Mouse (Mus musculus): ENCODE results near the gene Pskh1. TPM values are rescaled to one million over a fixed set of nuclear protein-coding genes. Genes with fewer than 3 reads are reported as not detected.

Pskh1 gene
- polyA plus RNA-seq, 2 experiments: 6.2 to 9.8 TPM

DNA sequence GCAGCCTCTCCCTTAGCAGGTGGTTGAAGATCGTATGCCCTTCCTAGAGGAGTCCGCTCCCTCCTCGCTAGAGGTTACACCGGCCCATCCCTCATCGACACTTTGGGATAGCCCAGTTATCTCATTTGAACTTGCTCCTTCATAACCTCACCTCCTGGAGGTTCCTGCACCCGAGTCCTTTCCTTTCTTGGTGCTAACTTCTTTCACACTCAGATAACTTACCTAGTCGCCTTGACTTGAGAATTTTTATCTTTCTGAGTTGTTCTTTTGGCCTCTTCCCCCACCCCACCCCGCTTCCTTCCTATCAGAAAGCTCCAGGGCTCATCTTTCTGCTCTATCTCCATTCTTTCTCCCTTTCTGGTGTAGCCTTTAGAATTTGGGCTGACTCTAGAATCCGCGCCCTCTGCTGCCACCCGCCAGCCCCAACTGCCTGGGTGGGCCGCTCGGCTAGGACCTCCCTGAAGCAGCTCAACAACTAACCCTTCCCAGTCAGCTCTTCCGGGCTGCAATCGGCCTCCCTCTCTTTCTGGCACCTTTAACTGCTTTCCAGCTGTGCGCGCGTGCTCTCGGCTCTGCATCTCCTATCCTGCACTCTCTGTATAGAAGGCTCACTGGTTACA is 66.6 kb downstream of the Pskh1 start:
- Histone ChIP-seq H3K9ac (replicated peaks) (peak overlapping the region; percentile 84), H3K4me2 (ENCODE audit: low read depth) (peak overlapping the region; percentile 89), H3K9me3 (ENCODE audit: control insufficient read depth, low read length) (no peaks in the 10 kb centered on the region), H3K36me3 (replicated peaks; ENCODE audit: control insufficient read depth, insufficient read depth, low read depth) (no peaks in the 10 kb centered on the region), H3K4me3 (ENCODE audit: insufficient read depth in 1 of 2, low read depth in 2 of 2, low read length in 2 of 2) (peak overlapping the region; percentile 59 to 69), H3K27me3 (ENCODE audit: control insufficient read depth, insufficient read depth, low read length) (no peaks in the 10 kb centered on the region), H3K4me1 (replicated peaks; ENCODE audit: control insufficient read depth in 2 of 2, insufficient read depth in 2 of 2, low read length in 1 of 2) (peaks cover 18 to 33% of the 10 kb centered on the region in 2 experiments), H3K27ac (peak overlapping the region; percentile 81)
- 3% methylated on average over 19 of the region's 19 CpGs for WGBS (ENCODE audit: insufficient replicate concordance)
- ATAC-seq (ENCODE audit: insufficient read depth): peak; percentile 78
- DNase-seq (ENCODE audit: low read depth in 3 of 3, low spot score in 3 of 3): peak; percentile 66 to 72 (median 68)
- TF ChIP-seq CTCF (IDR thresholded peaks at IDR 0.05; ENCODE audit: low read depth) (peak; percentile 11; the same call in 1 of the 2 replicates), EP300 (IDR thresholded peaks at IDR 0.05; ENCODE audit: low read depth) (peak; percentile 69)

- H3K4me2 ChIP-seq (ENCODE audit: low read depth): no peak overlapping the region
- H3K27ac ChIP-seq: no peak overlapping the region
- H3K9ac ChIP-seq (replicated peaks): no peak overlapping the region
- ATAC-seq (ENCODE audit: insufficient read depth) (no peak), DNase-seq (ENCODE audit: low read depth in 3 of 3, low spot score in 3 of 3) (no peak)
- peaks cover 15 to 20% of the 10 kb centered on the region in 2 experiments for H3K4me1 ChIP-seq (replicated peaks; ENCODE audit: control insufficient read depth in 2 of 2, insufficient read depth in 2 of 2, low read length in 1 of 2)
- H3K9me3 ChIP-seq (ENCODE audit: control insufficient read depth, low read length): no peaks in the 10 kb centered on the region
- H3K27me3 ChIP-seq (ENCODE audit: control insufficient read depth, insufficient read depth, low read length): no peaks in the 10 kb centered on the region
- no peak overlapping the region for H3K4me3 ChIP-seq (ENCODE audit: insufficient read depth in 1 of 2, low read depth in 2 of 2, low read length in 2 of 2)
- 67% methylated on average over 1 of the region's 1 CpGs for WGBS (ENCODE audit: insufficient replicate concordance)
- TF ChIP-seq EP300 (IDR thresholded peaks at IDR 0.05; ENCODE audit: low read depth) (no peak), CTCF (IDR thresholded peaks at IDR 0.05; ENCODE audit: low read depth) (no peak)
- H3K36me3 ChIP-seq (replicated peaks; ENCODE audit: control insufficient read depth, insufficient read depth, low read depth): no peaks in the 10 kb centered on the region
Observed at GRCm38 (mm10) chr8:105969367-105969766, 69.1 kb downstream of the Pskh1 start.

- DNase-seq (ENCODE audit: low read depth in 3 of 3, low spot score in 3 of 3) (no peak), ATAC-seq (ENCODE audit: insufficient read depth) (no peak)
- no peak for TF ChIP-seq EP300 (IDR thresholded peaks at IDR 0.05; ENCODE audit: low read depth)
- TF ChIP-seq CTCF (IDR thresholded peaks at IDR 0.05; ENCODE audit: low read depth): no peak
- Histone ChIP-seq H3K36me3 (replicated peaks; ENCODE audit: control insufficient read depth, insufficient read depth, low read depth) (no peaks in the 10 kb centered on the region), H3K4me3 (ENCODE audit: insufficient read depth in 1 of 2, low read depth in 2 of 2, low read length in 2 of 2) (no peak overlapping the region), H3K27ac (no peak overlapping the region), H3K4me1 (replicated peaks; ENCODE audit: control insufficient read depth in 2 of 2, insufficient read depth in 2 of 2, low read length in 1 of 2) (peaks cover 6 to 14% of the 10 kb centered on the region in 2 experiments), H3K9ac (replicated peaks) (no peak overlapping the region), H3K27me3 (ENCODE audit: control insufficient read depth, insufficient read depth, low read length) (no peaks in the 10 kb centered on the region), H3K4me2 (ENCODE audit: low read depth) (no peak overlapping the region), H3K9me3 (ENCODE audit: control insufficient read depth, low read length) (no peaks in the 10 kb centered on the region)
- 65% methylated on average over 8 of the region's 8 CpGs for WGBS (ENCODE audit: insufficient replicate concordance)
Observed at GRCm38 (mm10) chr8:105971019-105971720, 70.9 kb downstream of the Pskh1 start.

DNA sequence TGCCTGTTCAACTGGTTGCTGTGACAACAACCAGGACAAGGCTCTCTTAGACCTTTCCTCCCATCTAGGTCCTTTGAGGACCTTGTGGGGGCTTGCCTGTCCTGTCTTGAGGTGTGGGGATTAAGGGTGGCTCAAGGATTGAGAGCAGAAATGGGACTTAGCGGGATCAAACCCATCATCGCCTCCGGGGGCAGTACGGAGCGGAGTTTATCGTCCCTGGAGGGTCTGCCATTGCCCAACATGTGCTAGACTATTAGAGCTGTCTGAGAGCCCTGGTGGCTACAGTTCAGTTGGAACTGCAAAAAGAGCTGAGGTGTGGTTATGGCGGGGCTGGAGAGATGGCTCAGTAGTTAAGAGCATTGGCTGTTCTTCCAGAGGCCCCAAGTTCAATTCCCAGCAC is 75.1 kb downstream of the Pskh1 start:
- no peak overlapping the region for H3K4me2 ChIP-seq (ENCODE audit: low read depth)
- H3K4me1 ChIP-seq (replicated peaks; ENCODE audit: control insufficient read depth in 2 of 2, insufficient read depth in 2 of 2, low read length in 1 of 2): 0 out of 4 replicates have a peak, but pooled peaks cover 0 to 2% of the 10 kb centered on the region in 2 experiments
- DNase-seq (ENCODE audit: low read depth in 3 of 3, low spot score in 3 of 3) (no peak), ATAC-seq (ENCODE audit: insufficient read depth) (no peak)
- WGBS (ENCODE audit: insufficient replicate concordance): 74% methylated on average over 7 of the region's 7 CpGs
- no peaks in the 10 kb centered on the region for H3K9me3 ChIP-seq (ENCODE audit: control insufficient read depth, low read length)
- no peak overlapping the region for H3K27ac ChIP-seq
- no peaks in the 10 kb centered on the region for H3K36me3 ChIP-seq (replicated peaks; ENCODE audit: control insufficient read depth, insufficient read depth, low read depth)
- H3K4me3 ChIP-seq (ENCODE audit: insufficient read depth in 1 of 2, low read depth in 2 of 2, low read length in 2 of 2): no peak overlapping the region
- H3K27me3 ChIP-seq (ENCODE audit: control insufficient read depth, insufficient read depth, low read length): no peaks in the 10 kb centered on the region
- TF ChIP-seq CTCF (IDR thresholded peaks at IDR 0.05; ENCODE audit: low read depth) (peak; percentile 39), EP300 (IDR thresholded peaks at IDR 0.05; ENCODE audit: low read depth) (no peak)
- H3K9ac ChIP-seq (replicated peaks): no peak overlapping the region

GRCm38 (mm10) chr8:105979325-105979724 is 79.1 kb downstream of the Pskh1 start, which contains the start of gene Dpep3:
TSS of gene Dpep3 (minus strand) at chr8:105979429.
- Histone ChIP-seq H3K27ac (no peak within 1 kb of the TSS), H3K4me2 (ENCODE audit: low read depth) (no peak within 1 kb of the TSS), H3K4me3 (ENCODE audit: insufficient read depth in 1 of 2, low read depth in 2 of 2, low read length in 2 of 2) (no peak within 1 kb of the TSS), H3K4me1 (replicated peaks; ENCODE audit: control insufficient read depth in 2 of 2, insufficient read depth in 2 of 2, low read length in 1 of 2) (0 out of 4 replicates have a peak, but pooled peaks cover 0 to 2% of the 10 kb centered on the region in 2 experiments), H3K9ac (replicated peaks) (no peak within 1 kb of the TSS), H3K27me3 (ENCODE audit: control insufficient read depth, insufficient read depth, low read length) (no peaks in the 10 kb centered on the region), H3K9me3 (ENCODE audit: control insufficient read depth, low read length) (no peaks in the 10 kb centered on the region), H3K36me3 (replicated peaks; ENCODE audit: control insufficient read depth, insufficient read depth, low read depth) (no peaks in the 10 kb centered on the region)
- DNase-seq (ENCODE audit: low read depth in 3 of 3, low spot score in 3 of 3) (no peak), ATAC-seq (ENCODE audit: insufficient read depth) (no peak)
- TF ChIP-seq EP300 (IDR thresholded peaks at IDR 0.05; ENCODE audit: low read depth): no peak
- peak; percentile 45 for TF ChIP-seq CTCF (IDR thresholded peaks at IDR 0.05; ENCODE audit: low read depth)
- WGBS (ENCODE audit: insufficient replicate concordance): 89% methylated on average over 15 of the region's 15 CpGs

Data from liver, embryonic 14.5 days (tissue).